Mouse (Mus musculus) mesoderm, embryonic 11.5 days (tissue): ENCODE measurements around the gene Ttc27.

Experiments used
- DNase-seq: peaks from one replicate; pipeline ENCODE4 v3.0.0-alpha.2; 2012; ENCODE audit warnings: low read depth, low spot score

Ttc27 gene

GRCm38 (mm10) chr17:74752906-74753627 lies 35.5 kb downstream of the Ttc27 start:
- DNase-seq: no peak

DNA sequence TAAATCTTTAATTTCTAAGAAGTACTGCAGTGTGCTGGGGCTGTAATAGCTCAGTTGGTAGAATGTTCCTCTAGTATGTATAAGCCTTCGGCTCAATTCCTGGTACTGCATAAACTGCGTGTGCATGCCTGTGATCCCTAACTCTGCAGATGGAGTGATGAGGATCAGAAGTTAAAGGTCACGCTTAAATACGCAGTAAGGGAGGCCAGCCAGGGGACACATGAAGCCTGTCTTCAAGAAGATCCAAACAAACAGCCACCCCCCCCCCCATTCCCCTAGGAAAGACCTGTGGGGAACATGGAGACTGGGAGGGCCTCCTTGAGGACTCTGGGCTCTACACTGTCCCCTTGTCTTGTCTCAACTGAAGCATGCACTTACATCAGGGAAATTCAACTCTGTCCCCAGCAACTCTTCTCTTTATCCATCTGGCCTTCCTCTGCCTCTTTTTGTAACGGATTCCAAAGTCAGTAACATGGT lies 36.1 kb downstream of the Ttc27 start:
- no peak for DNase-seq

GRCm38 (mm10) chr17:74754369-74755118 lies 37.0 kb downstream of the Ttc27 start:
- DNase-seq: no peak

- no peak for DNase-seq
These were observed 51.9 kb downstream of the Ttc27 start for GRCm38 (mm10) chr17:74769390-74769811.

DNA sequence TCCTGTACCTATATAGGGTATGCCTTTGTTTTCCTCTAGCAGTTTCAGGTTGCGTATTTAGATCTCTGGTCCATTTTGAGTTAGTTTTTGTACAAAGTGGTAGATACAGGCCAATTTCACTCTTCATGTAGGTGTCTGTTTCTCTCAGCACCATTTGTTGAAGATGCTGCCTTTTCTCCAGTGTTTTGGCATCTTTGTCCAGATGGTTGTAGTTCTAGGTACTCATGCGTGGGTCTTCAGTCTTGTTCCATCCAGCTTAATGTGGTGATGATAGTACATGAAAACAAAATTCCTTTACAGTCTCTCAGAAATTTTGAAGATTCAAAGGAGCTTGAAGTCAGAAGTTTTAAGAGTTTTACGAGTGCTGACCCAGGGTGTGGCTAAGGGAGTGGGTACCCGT lies 54.8 kb downstream of the Ttc27 start:
- DNase-seq: no peak

DNA sequence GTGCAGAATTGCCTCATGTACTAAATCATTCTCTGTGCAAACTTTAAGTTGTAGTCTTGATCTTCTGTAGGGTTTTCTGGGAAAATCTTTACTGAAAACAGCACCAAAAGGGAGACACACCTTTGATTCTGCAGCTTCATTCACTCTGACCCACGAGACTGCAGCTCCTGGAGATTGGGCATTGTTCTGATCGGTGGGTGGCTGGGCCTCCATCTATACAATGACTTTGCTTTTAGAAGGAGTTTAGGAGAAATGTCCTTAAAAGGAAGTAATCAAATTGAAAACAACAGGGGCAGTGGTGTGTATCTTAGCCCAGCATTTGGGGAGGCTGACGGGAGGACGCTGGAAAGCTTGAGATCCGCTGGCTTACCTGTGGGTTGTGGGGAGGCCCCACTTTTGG lies 56.0 kb downstream of the Ttc27 start:
- no peak for DNase-seq

GRCm38 (mm10) chr17:74780133-74780532 lies 62.6 kb downstream of the Ttc27 start:
- DNase-seq: peak; percentile 50

- no peak for DNase-seq
These were observed 63.1 kb downstream of the Ttc27 start for GRCm38 (mm10) chr17:74780627-74781026.

GRCm38 (mm10) chr17:74781911-74782310 lies 64.4 kb downstream of the Ttc27 start:
- DNase-seq: no peak

DNA sequence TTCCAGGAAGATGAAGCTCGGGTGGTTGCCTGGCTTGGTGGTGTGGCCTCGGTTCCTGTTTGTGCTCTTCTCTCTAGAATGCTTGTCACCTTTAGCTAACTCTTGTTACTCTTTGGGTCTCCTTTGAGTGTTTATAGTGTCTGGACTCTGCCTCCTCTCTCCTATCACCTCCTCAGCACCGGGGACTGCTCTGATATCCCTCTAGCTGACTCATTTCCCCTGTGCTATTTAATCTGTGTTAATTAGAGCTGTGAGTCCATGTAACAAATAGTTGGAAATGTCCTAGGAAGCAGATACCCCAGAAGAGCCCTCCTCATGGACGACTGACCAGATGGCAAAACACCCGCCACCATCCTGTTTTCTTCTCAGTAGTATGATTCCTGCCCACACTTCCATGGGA lies 68.1 kb downstream of the Ttc27 start:
- no peak for DNase-seq

DNA sequence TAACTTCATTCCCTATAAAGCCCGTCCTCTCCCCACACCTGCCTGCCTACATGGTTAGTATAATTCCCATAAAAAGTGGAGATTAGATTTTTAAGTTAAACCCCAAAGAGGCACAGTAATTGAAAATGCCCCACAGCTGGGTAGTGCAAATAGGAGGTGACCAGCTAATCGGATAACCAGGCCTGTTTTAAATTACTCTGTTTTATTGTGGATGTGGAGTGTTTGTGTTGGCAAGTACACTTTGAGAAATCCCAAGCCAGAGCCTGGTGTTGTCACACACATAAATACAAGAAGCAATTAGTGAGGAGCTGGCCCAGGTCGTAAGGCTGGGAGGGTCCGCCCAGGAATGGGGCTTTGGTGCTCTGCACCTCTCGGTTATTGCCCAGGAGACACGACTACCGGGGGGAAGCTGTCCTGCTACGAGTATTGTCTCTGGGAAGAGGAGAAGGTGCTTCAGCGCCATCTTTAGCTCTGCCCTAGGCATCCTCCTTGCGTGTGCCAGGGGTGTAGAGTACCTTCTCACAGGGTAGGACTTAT lies 68.7 kb downstream of the Ttc27 start:
- DNase-seq: no peak

DNA sequence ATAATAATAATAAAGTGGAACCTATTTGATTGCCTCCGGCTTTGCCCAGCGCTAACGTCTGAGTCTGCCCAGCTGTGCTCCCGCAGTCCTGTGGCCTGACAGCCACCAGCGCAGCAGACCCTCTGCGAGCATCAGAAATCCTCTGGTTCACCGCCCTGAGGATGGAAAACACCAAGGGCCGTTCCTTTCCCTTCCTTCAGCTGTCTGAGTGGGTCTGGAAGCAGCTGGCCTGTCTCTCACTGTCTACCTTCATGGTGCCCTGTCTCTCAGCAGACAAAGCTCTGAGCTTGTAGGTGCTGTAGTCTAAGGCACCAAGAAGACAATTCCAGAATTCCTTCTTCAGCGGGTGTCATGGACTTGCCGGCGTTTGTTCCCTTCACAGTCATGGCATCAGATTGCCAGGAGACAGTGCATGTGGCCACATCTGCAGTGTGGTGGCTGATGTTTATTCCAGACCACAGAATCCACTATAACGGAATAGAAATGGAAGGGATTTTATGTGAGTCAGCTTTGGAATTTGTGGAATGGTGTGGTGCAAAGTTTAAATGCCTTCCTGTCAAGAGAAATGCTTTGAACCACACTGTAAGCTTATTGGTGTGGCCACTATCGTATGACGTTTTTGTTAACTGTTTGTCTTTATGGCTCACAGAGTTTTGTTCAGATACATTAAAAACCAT lies 78.6 kb downstream of the Ttc27 start:
- DNase-seq: peak; percentile 11

- DNase-seq: no peak
These were observed 82.3 kb downstream of the Ttc27 start for GRCm38 (mm10) chr17:74799865-74800264.

DNA sequence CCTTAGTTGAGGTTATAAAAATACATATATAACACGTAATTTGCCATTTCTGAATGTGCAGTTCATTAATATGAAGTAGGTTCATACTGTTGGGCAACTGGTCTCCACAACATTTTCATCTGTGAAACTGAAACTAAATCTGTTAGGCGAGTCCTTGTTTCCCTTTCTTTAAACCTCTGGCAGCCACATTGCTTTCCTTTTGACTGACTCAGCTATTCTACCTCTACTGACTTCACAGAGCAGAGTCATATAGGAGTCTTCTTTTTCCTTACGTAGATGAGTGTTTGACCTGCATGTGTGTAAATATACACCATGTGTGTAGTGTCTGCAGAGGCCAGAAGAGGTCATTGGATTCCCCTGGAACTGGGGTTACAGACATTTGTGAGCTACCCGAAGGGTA lies 85.2 kb downstream of the Ttc27 start:
- no peak for DNase-seq

- DNase-seq: no peak
These were observed 86.3 kb downstream of the Ttc27 start for GRCm38 (mm10) chr17:74803835-74804234.

DNA sequence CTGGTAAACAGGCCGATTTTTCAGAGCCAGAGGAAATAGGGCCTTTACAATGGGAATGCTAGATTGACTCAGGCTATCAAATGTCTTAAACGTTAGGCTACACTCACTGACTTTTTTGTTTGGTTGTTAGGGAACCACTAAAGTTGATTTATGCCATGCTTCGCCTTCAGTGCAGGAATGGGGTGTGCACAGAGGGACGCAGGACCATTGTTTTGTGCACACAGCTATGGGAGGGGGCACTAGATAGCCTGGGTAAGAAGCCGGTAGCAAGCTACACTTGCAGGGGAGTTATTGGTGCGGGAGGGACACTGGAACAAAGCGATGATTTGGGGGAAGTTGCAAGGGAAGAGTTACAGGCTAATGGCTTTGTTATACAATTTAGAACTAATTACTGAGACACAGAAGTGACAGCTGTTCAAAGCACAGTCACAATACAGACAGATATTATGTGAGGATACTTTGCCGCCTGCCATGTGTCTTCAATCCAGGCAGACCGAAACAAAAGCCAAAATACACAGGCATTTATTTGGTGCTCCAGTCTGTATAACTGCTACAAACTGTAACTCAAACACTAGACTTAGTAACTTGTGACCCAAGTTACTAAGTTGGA lies 86.9 kb downstream of the Ttc27 start:
- peak; percentile 45 for DNase-seq

GRCm38 (mm10) chr17:74807509-74808248 lies 90.1 kb downstream of the Ttc27 start:
- DNase-seq: no peak

GRCm38 (mm10) chr17:74808330-74808729 lies 90.8 kb downstream of the Ttc27 start:
- DNase-seq: no peak

DNA sequence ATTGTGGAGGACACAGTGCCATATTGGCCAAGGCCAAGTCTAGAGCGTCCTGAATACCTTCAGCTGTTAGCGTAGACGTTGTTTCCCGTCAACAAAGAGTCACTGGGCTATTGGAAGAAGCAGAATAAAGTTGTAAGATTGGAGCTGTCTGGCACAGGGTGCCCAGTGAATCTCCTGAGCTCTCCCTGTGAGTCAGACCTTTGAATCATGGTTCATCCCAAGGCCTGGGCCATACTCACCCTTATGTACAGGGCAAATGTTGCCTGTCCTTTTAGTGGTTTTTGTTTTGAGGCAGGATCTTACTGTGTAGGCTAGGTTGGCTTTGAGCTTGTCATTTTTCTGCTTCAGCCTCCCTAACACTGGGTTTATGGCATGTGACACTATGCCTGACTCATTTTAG lies 91.4 kb downstream of the Ttc27 start:
- DNase-seq: no peak

GRCm38 (mm10) chr17:74810892-74811625 lies 93.5 kb downstream of the Ttc27 start:
- peak; percentile 79 for DNase-seq
